Mouse (Mus musculus): ENCODE measurements around the gene Serpinb3a. TPM values are rescaled to one million over a fixed set of nuclear protein-coding genes. Genes with fewer than 3 reads are reported as not detected.
"Not testable (repeated sequence)": the region's sequence is repeated elsewhere in the genome, so short reads cannot be mapped to it uniquely, and the experiment has no call there.

The Serpinb3a gene
- polyA plus RNA-seq (2015; fragmentation: Nextera tagmentation; extraction: Ambion mirVana) = not detected in 2 replicates

GRCm38 (mm10) chr1:107052203-107052602, at the start of gene Serpinb3a:
TSS of gene Serpinb3a (minus strand) at chr1:107052303.
- ATAC-seq = no peak
- no peak within 1 kb of the TSS for H3K4me3 ChIP-seq (replicated peaks; ENCODE audit: low read length)

GRCm38 (mm10) chr1:107098417-107098816, 46.3 kb upstream of the Serpinb3a start:
- Histone ChIP-seq H3K27ac (ENCODE audit: low read length) (no peak overlapping the region), H3K27me3 (replicated peaks; ENCODE audit: control insufficient read depth, insufficient read depth, low read length) (no peaks in the 10 kb centered on the region), H3K9ac (replicated peaks; ENCODE audit: low read depth, low read length) (no peak overlapping the region), H3K9me3 (ENCODE audit: control insufficient read depth, low read length) (no peaks in the 10 kb centered on the region), H3K36me3 (ENCODE audit: control insufficient read depth, insufficient read depth) (no peaks in the 10 kb centered on the region), H3K4me2 (ENCODE audit: low read length) (no peak overlapping the region), H3K4me3 (replicated peaks; ENCODE audit: low read length) (no peak overlapping the region), H3K4me1 (replicated peaks; ENCODE audit: control insufficient read depth, insufficient read depth, low read length) (no peaks in the 10 kb centered on the region)
- 85% methylated on average over 2 of the region's 2 CpGs for WGBS
- ATAC-seq = no peak

More at GRCm38 (mm10) chr1:107052203-107052602, at the start of gene Serpinb3a:
- no peak within 1 kb of the TSS for H3K9ac ChIP-seq (replicated peaks; ENCODE audit: low read depth, low read length)
- H3K27ac ChIP-seq (ENCODE audit: low read length) = no peak within 1 kb of the TSS
- no peak within 1 kb of the TSS for H3K4me2 ChIP-seq (ENCODE audit: low read length)
- 86% methylated on average over 1 of the region's 1 CpGs for WGBS
- no peaks in the 10 kb centered on the region for H3K4me1 ChIP-seq (replicated peaks; ENCODE audit: control insufficient read depth, insufficient read depth, low read length)
- H3K36me3 ChIP-seq (ENCODE audit: control insufficient read depth, insufficient read depth) = no peaks in the 10 kb centered on the region
- H3K27me3 ChIP-seq (replicated peaks; ENCODE audit: control insufficient read depth, insufficient read depth, low read length) = no peaks in the 10 kb centered on the region
- H3K9me3 ChIP-seq (ENCODE audit: control insufficient read depth, low read length) = no peaks in the 10 kb centered on the region

- no peak for ATAC-seq
- no peaks in the 10 kb centered on the region for H3K27me3 ChIP-seq (replicated peaks; ENCODE audit: control insufficient read depth, insufficient read depth, low read length)
Measured at GRCm38 (mm10) chr1:107083406-107083805, 31.3 kb upstream of the Serpinb3a start, which contains the start of gene Serpinb3d. TSS of gene Serpinb3d (minus strand) at chr1:107083506.

GRCm38 (mm10) chr1:107034236-107034635, 17.9 kb downstream of the Serpinb3a start:
- not testable (repeated sequence) for H3K4me1 ChIP-seq (replicated peaks; ENCODE audit: control insufficient read depth, insufficient read depth, low read length); H3K36me3 ChIP-seq (ENCODE audit: control insufficient read depth, insufficient read depth); H3K9ac ChIP-seq (replicated peaks; ENCODE audit: low read depth, low read length); H3K4me2 ChIP-seq (ENCODE audit: low read length); H3K4me3 ChIP-seq (replicated peaks; ENCODE audit: low read length); H3K27ac ChIP-seq (ENCODE audit: low read length); ATAC-seq; H3K27me3 ChIP-seq (replicated peaks; ENCODE audit: control insufficient read depth, insufficient read depth, low read length); H3K9me3 ChIP-seq (ENCODE audit: control insufficient read depth, low read length)
- whole genome bisulfite sequencing = 85% methylated on average over 3 of the region's 3 CpGs

More at GRCm38 (mm10) chr1:107083406-107083805, 31.3 kb upstream of the Serpinb3a start, which contains the start of gene Serpinb3d:
- Histone ChIP-seq H3K9me3 (ENCODE audit: control insufficient read depth, low read length) (no peaks in the 10 kb centered on the region), H3K4me3 (replicated peaks; ENCODE audit: low read length) (no peak within 1 kb of the TSS), H3K4me1 (replicated peaks; ENCODE audit: control insufficient read depth, insufficient read depth, low read length) (no peaks in the 10 kb centered on the region), H3K9ac (replicated peaks; ENCODE audit: low read depth, low read length) (no peak within 1 kb of the TSS), H3K4me2 (ENCODE audit: low read length) (no peak within 1 kb of the TSS), H3K27ac (ENCODE audit: low read length) (no peak within 1 kb of the TSS), H3K36me3 (ENCODE audit: control insufficient read depth, insufficient read depth) (no peaks in the 10 kb centered on the region)

GRCm38 (mm10) chr1:107025886-107026285, 26.2 kb downstream of the Serpinb3a start:
- Histone ChIP-seq H3K9me3 (ENCODE audit: control insufficient read depth, low read length) (no peaks in the 10 kb centered on the region), H3K36me3 (ENCODE audit: control insufficient read depth, insufficient read depth) (no peaks in the 10 kb centered on the region), H3K27me3 (replicated peaks; ENCODE audit: control insufficient read depth, insufficient read depth, low read length) (no peaks in the 10 kb centered on the region), H3K4me3 (replicated peaks; ENCODE audit: low read length) (no peak overlapping the region), H3K27ac (ENCODE audit: low read length) (no peak overlapping the region), H3K9ac (replicated peaks; ENCODE audit: low read depth, low read length) (no peak overlapping the region), H3K4me2 (ENCODE audit: low read length) (no peak overlapping the region), H3K4me1 (replicated peaks; ENCODE audit: control insufficient read depth, insufficient read depth, low read length) (no peaks in the 10 kb centered on the region)
- no peak for ATAC-seq
- WGBS = 63% methylated on average over 1 of the region's 1 CpGs

- Histone ChIP-seq H3K27ac (ENCODE audit: low read length) (no peak overlapping the region), H3K9ac (replicated peaks; ENCODE audit: low read depth, low read length) (no peak overlapping the region), H3K4me1 (replicated peaks; ENCODE audit: control insufficient read depth, insufficient read depth, low read length) (no peaks in the 10 kb centered on the region), H3K36me3 (ENCODE audit: control insufficient read depth, insufficient read depth) (no peaks in the 10 kb centered on the region), H3K27me3 (replicated peaks; ENCODE audit: control insufficient read depth, insufficient read depth, low read length) (no peaks in the 10 kb centered on the region), H3K9me3 (ENCODE audit: control insufficient read depth, low read length) (no peaks in the 10 kb centered on the region), H3K4me2 (ENCODE audit: low read length) (no peak overlapping the region), H3K4me3 (replicated peaks; ENCODE audit: low read length) (no peak overlapping the region)
- no peak for ATAC-seq
- 83% methylated on average over 7 of the region's 7 CpGs for WGBS
Measured at GRCm38 (mm10) chr1:107015210-107015609, 36.9 kb downstream of the Serpinb3a start.

- WGBS = 43% methylated on average over 2 of the region's 2 CpGs
- Histone ChIP-seq H3K4me3 (replicated peaks; ENCODE audit: low read length) (no peak overlapping the region), H3K27me3 (replicated peaks; ENCODE audit: control insufficient read depth, insufficient read depth, low read length) (no peaks in the 10 kb centered on the region), H3K36me3 (ENCODE audit: control insufficient read depth, insufficient read depth) (no peaks in the 10 kb centered on the region), H3K27ac (ENCODE audit: low read length) (no peak overlapping the region), H3K4me1 (replicated peaks; ENCODE audit: control insufficient read depth, insufficient read depth, low read length) (no peaks in the 10 kb centered on the region), H3K4me2 (ENCODE audit: low read length) (no peak overlapping the region), H3K9me3 (ENCODE audit: control insufficient read depth, low read length) (no peaks in the 10 kb centered on the region), H3K9ac (replicated peaks; ENCODE audit: low read depth, low read length) (no peak overlapping the region)
- no peak for ATAC-seq
Measured at GRCm38 (mm10) chr1:107014530-107014929, 37.6 kb downstream of the Serpinb3a start.

- no peaks in the 10 kb centered on the region for H3K27me3 ChIP-seq (replicated peaks; ENCODE audit: control insufficient read depth, insufficient read depth, low read length)
- no peaks in the 10 kb centered on the region for H3K9me3 ChIP-seq (ENCODE audit: control insufficient read depth, low read length)
- no peaks in the 10 kb centered on the region for H3K36me3 ChIP-seq (ENCODE audit: control insufficient read depth, insufficient read depth)
- no peak overlapping the region for H3K27ac ChIP-seq (ENCODE audit: low read length)
- H3K4me2 ChIP-seq (ENCODE audit: low read length) = no peak overlapping the region
- WGBS = 82% methylated on average over 3 of the region's 3 CpGs
- H3K4me1 ChIP-seq (replicated peaks; ENCODE audit: control insufficient read depth, insufficient read depth, low read length) = no peaks in the 10 kb centered on the region
- H3K4me3 ChIP-seq (replicated peaks; ENCODE audit: low read length) = no peak overlapping the region
- ATAC-seq = no peak
- H3K9ac ChIP-seq (replicated peaks; ENCODE audit: low read depth, low read length) = no peak overlapping the region
Measured at GRCm38 (mm10) chr1:107006316-107006715, 45.8 kb downstream of the Serpinb3a start.

- Histone ChIP-seq H3K27ac (ENCODE audit: low read length) (no peak overlapping the region), H3K4me3 (replicated peaks; ENCODE audit: low read length) (no peak overlapping the region), H3K4me1 (replicated peaks; ENCODE audit: control insufficient read depth, insufficient read depth, low read length) (no peaks in the 10 kb centered on the region), H3K36me3 (ENCODE audit: control insufficient read depth, insufficient read depth) (no peaks in the 10 kb centered on the region), H3K9ac (replicated peaks; ENCODE audit: low read depth, low read length) (no peak overlapping the region), H3K4me2 (ENCODE audit: low read length) (no peak overlapping the region), H3K9me3 (ENCODE audit: control insufficient read depth, low read length) (no peaks in the 10 kb centered on the region), H3K27me3 (replicated peaks; ENCODE audit: control insufficient read depth, insufficient read depth, low read length) (no peaks in the 10 kb centered on the region)
- WGBS = 83% methylated on average over 2 of the region's 2 CpGs
- no peak for ATAC-seq
Measured at GRCm38 (mm10) chr1:107001754-107002153, 50.3 kb downstream of the Serpinb3a start.

GRCm38 (mm10) chr1:107000424-107000823, 51.7 kb downstream of the Serpinb3a start:
- 0 out of 2 replicates have a peak, but pooled peaks have one; percentile 36 for ATAC-seq

More at GRCm38 (mm10) chr1:107000424-107000823, 51.7 kb downstream of the Serpinb3a start:
- 62% methylated on average over 13 of the region's 13 CpGs for WGBS
- Histone ChIP-seq H3K4me2 (ENCODE audit: low read length) (no peak overlapping the region), H3K36me3 (ENCODE audit: control insufficient read depth, insufficient read depth) (no peaks in the 10 kb centered on the region), H3K4me1 (replicated peaks; ENCODE audit: control insufficient read depth, insufficient read depth, low read length) (no peaks in the 10 kb centered on the region), H3K27ac (ENCODE audit: low read length) (no peak overlapping the region), H3K9ac (replicated peaks; ENCODE audit: low read depth, low read length) (no peak overlapping the region), H3K27me3 (replicated peaks; ENCODE audit: control insufficient read depth, insufficient read depth, low read length) (no peaks in the 10 kb centered on the region), H3K4me3 (replicated peaks; ENCODE audit: low read length) (no peak overlapping the region), H3K9me3 (ENCODE audit: control insufficient read depth, low read length) (no peaks in the 10 kb centered on the region)

Measured in forebrain, embryonic 16.5 days (tissue).